Mouse (Mus musculus) retina, adult 2 months (tissue): ENCODE results near the gene Ccdc158.

Experiments
- DNase-seq: peaks from one replicate; pipeline ENCODE4 v3.0.0-alpha.2; 2012; ENCODE audit warnings: low read depth, low spot score

Ccdc158 gene

GRCm38 (mm10) chr5:92602691-92603690 is 72.1 kb downstream of the Ccdc158 start, which contains the start of gene Stbd1:
Stbd1 (plus strand) TSS chr5:92603041.
- no peak for DNase-seq

GRCm38 (mm10) chr5:92599030-92599429 is 76.0 kb downstream of the Ccdc158 start:
- no peak for DNase-seq

- DNase-seq, result no peak
Observed at GRCm38 (mm10) chr5:92596865-92597264, 78.2 kb downstream of the Ccdc158 start.

- no peak for DNase-seq
Observed at GRCm38 (mm10) chr5:92595026-92595425, 80.0 kb downstream of the Ccdc158 start.

GRCm38 (mm10) chr5:92585932-92586331 is 89.1 kb downstream of the Ccdc158 start:
- DNase-seq, result no peak

- no peak for DNase-seq
Observed at GRCm38 (mm10) chr5:92579559-92579958, 95.5 kb downstream of the Ccdc158 start.

GRCm38 (mm10) chr5:92571232-92571631 is 103.8 kb downstream of the Ccdc158 start:
- no peak for DNase-seq

- no peak for DNase-seq
Observed at GRCm38 (mm10) chr5:92562002-92562401, 113.1 kb downstream of the Ccdc158 start.

GRCm38 (mm10) chr5:92560201-92560600 is 114.9 kb downstream of the Ccdc158 start:
- DNase-seq, result no peak
